8 mouse cellular contexts compared by ENCODE assay signal in genomic region chr7:45897258-45897757, GRCm38 (mm10). TPM values are rescaled to one million over a fixed set of nuclear protein-coding genes. Genes with fewer than 3 reads are reported as not detected.
DNase-seq lines count a peak whose midpoint lies in the region; ATAC-seq and TF ChIP-seq lines count a peak whose summit lies in the region.

No protein-coding gene starts in this region.

- H3K36me3 ChIP-seq in embryonic facial prominence, embryonic 14.5 days (ENCODE audit: control insufficient read depth, insufficient read depth, low read length), result no peaks in the 10 kb centered on the region
- H3K36me3 ChIP-seq in heart, embryonic 16.5 days (ENCODE audit: control insufficient read depth, insufficient read depth), result no peaks in the 10 kb centered on the region
- H3K36me3 ChIP-seq in liver, postnatal 0 days (replicated peaks; ENCODE audit: insufficient read depth, low read length), result no peaks in the 10 kb centered on the region; the same call in 1 of the 2 replicates
- no peaks in the 10 kb centered on the region for H3K36me3 ChIP-seq in neural tube, embryonic 14.5 days (ENCODE audit: control insufficient read depth, insufficient read depth, low read length)

- H3K27me3 ChIP-seq in embryonic facial prominence, embryonic 14.5 days (replicated peaks; ENCODE audit: control insufficient read depth, insufficient read depth, low read length), result no peaks in the 10 kb centered on the region
- H3K27me3 ChIP-seq in heart, embryonic 16.5 days (ENCODE audit: control insufficient read depth, insufficient read depth, low read length), result no peaks in the 10 kb centered on the region
- no peaks in the 10 kb centered on the region for H3K27me3 ChIP-seq in liver, postnatal 0 days (ENCODE audit: insufficient read depth, low read length)
- H3K27me3 ChIP-seq in neural tube, embryonic 14.5 days (ENCODE audit: control insufficient read depth, insufficient read depth, low read length), result no peaks in the 10 kb centered on the region

- WGBS in embryonic facial prominence, embryonic 14.5 days, result 2% methylated on average over 16 of the region's 19 CpGs
- WGBS in heart, embryonic 16.5 days, result 1% methylated on average over 19 of the region's 19 CpGs
- 2% methylated on average over 19 of the region's 19 CpGs for WGBS in liver, postnatal 0 days (ENCODE audit: insufficient replicate concordance)
- 2% methylated on average over 19 of the region's 19 CpGs for WGBS in neural tube, embryonic 14.5 days

- peak; percentile 78 for DNase-seq in 3T3-L1 (ENCODE audit: low read depth, low spot score)
- peak; percentile 61 for DNase-seq in MN1 (ENCODE audit: low spot score)
- peak; percentile 77 for DNase-seq in embryonic facial prominence, embryonic 14.5 days (ENCODE audit: low spot score)
- peak; percentile 77 to 91 for DNase-seq in kidney, postnatal 36 days
- DNase-seq in liver, postnatal 0 days, result peak; percentile 70
- peak; percentile 60 for DNase-seq in thymus, postnatal 25 days

- TF ChIP-seq CTCF in liver, postnatal 0 days (IDR thresholded peaks at IDR 0.05; ENCODE audit: low read depth), result no peak

- no peaks in the 10 kb centered on the region for H3K9me3 ChIP-seq in embryonic facial prominence, embryonic 14.5 days (ENCODE audit: control insufficient read depth, low read length)
- no peaks in the 10 kb centered on the region for H3K9me3 ChIP-seq in heart, embryonic 16.5 days (replicated peaks; ENCODE audit: control insufficient read depth, low read length)
- no peaks in the 10 kb centered on the region for H3K9me3 ChIP-seq in liver, postnatal 0 days (ENCODE audit: low read length)
- H3K9me3 ChIP-seq in neural tube, embryonic 14.5 days (ENCODE audit: control insufficient read depth, low read length), result no peaks in the 10 kb centered on the region

- no peaks in the 10 kb centered on the region; the same call in 1 of the 2 replicates for H3K4me1 ChIP-seq in embryonic facial prominence, embryonic 14.5 days (ENCODE audit: control insufficient read depth, insufficient read depth, low read length)
- peaks cover 5% of the 10 kb centered on the region; the same call in 1 of the 2 replicates for H3K4me1 ChIP-seq in heart, embryonic 16.5 days (ENCODE audit: control insufficient read depth, insufficient read depth, low read length)
- H3K4me1 ChIP-seq in liver, postnatal 0 days (ENCODE audit: insufficient read depth), result peaks cover 6% of the 10 kb centered on the region
- peaks cover 8% of the 10 kb centered on the region; the same call in 1 of the 2 replicates for H3K4me1 ChIP-seq in neural tube, embryonic 14.5 days (ENCODE audit: control insufficient read depth, insufficient read depth, low read length)

- no peak for TF ChIP-seq EP300 in liver, postnatal 0 days (IDR thresholded peaks at IDR 0.05; ENCODE audit: low read depth)

- ATAC-seq in embryonic facial prominence, embryonic 14.5 days (ENCODE audit: low read depth), result peak; percentile 67
- peak; percentile 29 for ATAC-seq in heart, embryonic 16.5 days (replicated peaks; ENCODE audit: extremely low read depth, insufficient read depth, low FRiP score)
- ATAC-seq in liver, postnatal 0 days, result peak; percentile 86
- ATAC-seq in neural tube, embryonic 14.5 days (ENCODE audit: low read depth), result peak; percentile 73

- peak overlapping the region; percentile 49 for H3K27ac ChIP-seq in embryonic facial prominence, embryonic 14.5 days (replicated peaks; ENCODE audit: low read depth, low read length)
- H3K27ac ChIP-seq in heart, embryonic 16.5 days (ENCODE audit: low read length), result peak overlapping the region; percentile 79
- peak overlapping the region; percentile 85 for H3K27ac ChIP-seq in liver, postnatal 0 days (ENCODE audit: low read depth)
- H3K27ac ChIP-seq in neural tube, embryonic 14.5 days (ENCODE audit: low read depth, low read length), result peak overlapping the region; percentile 60

- H3K9ac ChIP-seq in embryonic facial prominence, embryonic 14.5 days (ENCODE audit: low read depth, low read length), result peak overlapping the region; percentile 69
- H3K9ac ChIP-seq in heart, embryonic 16.5 days (ENCODE audit: low read length), result peak overlapping the region; percentile 73
- peak overlapping the region; percentile 68 for H3K9ac ChIP-seq in liver, postnatal 0 days (replicated peaks)
- peak overlapping the region; percentile 62 for H3K9ac ChIP-seq in neural tube, embryonic 14.5 days (replicated peaks; ENCODE audit: low read depth, low read length)

- H3K4me2 ChIP-seq in embryonic facial prominence, embryonic 14.5 days (ENCODE audit: low read depth, low read length), result peak overlapping the region; percentile 92
- peak overlapping the region; percentile 85 for H3K4me2 ChIP-seq in heart, embryonic 16.5 days (ENCODE audit: low read depth, low read length)
- peak overlapping the region; percentile 81 for H3K4me2 ChIP-seq in liver, postnatal 0 days (ENCODE audit: low read depth, low read length)
- H3K4me2 ChIP-seq in neural tube, embryonic 14.5 days (ENCODE audit: low read depth, low read length), result peak overlapping the region; percentile 92

- peak overlapping the region; percentile 51 for H3K4me3 ChIP-seq in embryonic facial prominence, embryonic 14.5 days (ENCODE audit: low read depth, low read length)
- H3K4me3 ChIP-seq in heart, embryonic 16.5 days (ENCODE audit: low read length), result peak overlapping the region; percentile 53
- peak overlapping the region; percentile 55 for H3K4me3 ChIP-seq in liver, postnatal 0 days (ENCODE audit: low read depth, low read length)
- peak overlapping the region; percentile 46 for H3K4me3 ChIP-seq in neural tube, embryonic 14.5 days (ENCODE audit: low read depth, low read length)

RNA-seq across cellular contexts. Expression of gene Tmem143, which starts 0.6 kb away (rescaled TPM):
- 3.9 and 5.8 TPM in 2 replicates for polyA plus RNA-seq in embryonic facial prominence, embryonic 14.5 days (2014; fragmentation: Nextera tagmentation; extraction: Ambion mirVana)
- 8.8 TPM in 2 replicates for polyA plus RNA-seq in heart, embryonic 16.5 days (2015; fragmentation: Nextera tagmentation; extraction: Ambion mirVana)
- polyA plus RNA-seq in liver, postnatal 0 days (2015; fragmentation: Nextera tagmentation; extraction: Ambion mirVana), result 3.5 and 4.3 TPM in 2 replicates
- 4.0 and 4.8 TPM in 2 replicates for polyA plus RNA-seq in neural tube, embryonic 14.5 days (2014; fragmentation: Nextera tagmentation; extraction: Ambion mirVana)

RNA-seq across cellular contexts. Expression of gene Syngr4, which starts 0.8 kb away (rescaled TPM):
- polyA plus RNA-seq in embryonic facial prominence, embryonic 14.5 days (2014; fragmentation: Nextera tagmentation; extraction: Ambion mirVana), result 0.68 and 0.87 TPM in 2 replicates
- 0.91 and 1.4 TPM in 2 replicates for polyA plus RNA-seq in heart, embryonic 16.5 days (2015; fragmentation: Nextera tagmentation; extraction: Ambion mirVana)
- polyA plus RNA-seq in liver, postnatal 0 days (2015; fragmentation: Nextera tagmentation; extraction: Ambion mirVana), result 0.70 and 0.71 TPM in 2 replicates
- polyA plus RNA-seq in neural tube, embryonic 14.5 days (2014; fragmentation: Nextera tagmentation; extraction: Ambion mirVana), result 0.37 TPM in 1 of 2 replicates, not detected in the other

RNA-seq across cellular contexts. Expression of gene Grin2d, which starts 19.1 kb away (rescaled TPM):
- polyA plus RNA-seq in embryonic facial prominence, embryonic 14.5 days (2014; fragmentation: Nextera tagmentation; extraction: Ambion mirVana), result 0.63 and 1.0 TPM in 2 replicates
- 0.14 and 0.17 TPM in 2 replicates for polyA plus RNA-seq in heart, embryonic 16.5 days (2015; fragmentation: Nextera tagmentation; extraction: Ambion mirVana)
- polyA plus RNA-seq in liver, postnatal 0 days (2015; fragmentation: Nextera tagmentation; extraction: Ambion mirVana), result 0.02 and 0.05 TPM in 2 replicates
- 3.4 and 4.3 TPM in 2 replicates for polyA plus RNA-seq in neural tube, embryonic 14.5 days (2014; fragmentation: Nextera tagmentation; extraction: Ambion mirVana)

RNA-seq across cellular contexts. Expression of gene Emp3, which starts 23.9 kb away (rescaled TPM):
- polyA plus RNA-seq in embryonic facial prominence, embryonic 14.5 days (2014; fragmentation: Nextera tagmentation; extraction: Ambion mirVana), result 298 and 316 TPM in 2 replicates
- 87.4 and 92.8 TPM in 2 replicates for polyA plus RNA-seq in heart, embryonic 16.5 days (2015; fragmentation: Nextera tagmentation; extraction: Ambion mirVana)
- polyA plus RNA-seq in liver, postnatal 0 days (2015; fragmentation: Nextera tagmentation; extraction: Ambion mirVana), result 56.0 and 57.7 TPM in 2 replicates
- polyA plus RNA-seq in neural tube, embryonic 14.5 days (2014; fragmentation: Nextera tagmentation; extraction: Ambion mirVana), result 5.3 and 36.4 TPM in 2 replicates

RNA-seq across cellular contexts. Expression of gene Kdelr1, which starts 24.7 kb away (rescaled TPM):
- 147 and 155 TPM in 2 replicates for polyA plus RNA-seq in embryonic facial prominence, embryonic 14.5 days (2014; fragmentation: Nextera tagmentation; extraction: Ambion mirVana)
- 64.9 and 76.1 TPM in 2 replicates for polyA plus RNA-seq in heart, embryonic 16.5 days (2015; fragmentation: Nextera tagmentation; extraction: Ambion mirVana)
- 33.9 and 37.3 TPM in 2 replicates for polyA plus RNA-seq in liver, postnatal 0 days (2015; fragmentation: Nextera tagmentation; extraction: Ambion mirVana)
- 67.9 and 98.6 TPM in 2 replicates for polyA plus RNA-seq in neural tube, embryonic 14.5 days (2014; fragmentation: Nextera tagmentation; extraction: Ambion mirVana)

Comparison
In these comparisons a context has a peak if more than half of its experiments do, and no peak if none do; other contexts are left out.
1. Peak in every context shown above with its lines: DNase-seq, ATAC-seq, H3K4me3 ChIP-seq and H3K27ac ChIP-seq.
2. ATAC-seq: peak in every context shown above with its lines; median percentile 86 in liver, postnatal 0 days; 73 in neural tube, embryonic 14.5 days; 67 in embryonic facial prominence, embryonic 14.5 days; 29 in heart, embryonic 16.5 days.